Mouse (Mus musculus) testis, adult 2 months (tissue): ENCODE data around the gene Lnpep.

Experiments
- CTCF ChIP-seq: fragments of 200-500 bp; IDR thresholded peaks from 2 replicates; pipeline ENCODE4 v1.5.1; 2012; ENCODE audit warnings: low read depth, mild to moderate bottlenecking, inconsistent platforms, low read length, moderate library complexity; ENCODE audit not compliant: control insufficient read depth, insufficient read depth, insufficient replicate concordance
- POLR2A ChIP-seq: fragments of 200-500 bp; IDR thresholded peaks from 2 replicates; pipeline ENCODE4 v1.6.1; 2012; ENCODE audit warnings: low read depth, mild to moderate bottlenecking, inconsistent platforms, low read length, moderate library complexity; ENCODE audit not compliant: control insufficient read depth

DNA sequence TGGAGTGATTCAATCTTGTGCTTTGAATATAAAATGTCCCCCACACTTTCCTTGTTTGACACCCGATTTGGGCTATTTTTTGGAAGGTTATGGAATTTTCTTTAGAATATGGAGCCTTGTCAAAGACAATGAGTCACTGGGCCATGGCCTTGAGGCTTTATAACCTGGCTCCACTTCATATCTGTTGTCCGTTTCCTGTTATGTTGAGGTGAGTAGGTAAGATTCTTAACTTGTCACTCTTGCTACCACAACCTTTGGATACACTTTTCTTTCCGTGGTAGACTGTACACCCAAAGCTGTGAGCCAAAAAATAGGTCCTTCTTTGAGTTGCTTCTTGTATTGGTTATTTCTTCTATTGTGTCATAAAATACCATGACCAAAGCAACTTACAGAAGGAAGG, 12.5 kb upstream of the Lnpep start:
- no peak for TF ChIP-seq POLR2A
- TF ChIP-seq CTCF = no peak
